Mouse (Mus musculus): ENCODE results near the gene Ankrd60. TPM values are rescaled to one million over a fixed set of nuclear protein-coding genes. Genes with fewer than 3 reads are reported as not detected.
A peak's percentile ranks its signal among the peaks of the same experiment; 100 is the strongest.

Ankrd60 gene
- not detected in 2 replicates for total RNA-seq (2021)
- long read RNA-seq, experiment 1 = 0 reads
- long read RNA-seq, experiment 2 = 0 reads

DNA sequence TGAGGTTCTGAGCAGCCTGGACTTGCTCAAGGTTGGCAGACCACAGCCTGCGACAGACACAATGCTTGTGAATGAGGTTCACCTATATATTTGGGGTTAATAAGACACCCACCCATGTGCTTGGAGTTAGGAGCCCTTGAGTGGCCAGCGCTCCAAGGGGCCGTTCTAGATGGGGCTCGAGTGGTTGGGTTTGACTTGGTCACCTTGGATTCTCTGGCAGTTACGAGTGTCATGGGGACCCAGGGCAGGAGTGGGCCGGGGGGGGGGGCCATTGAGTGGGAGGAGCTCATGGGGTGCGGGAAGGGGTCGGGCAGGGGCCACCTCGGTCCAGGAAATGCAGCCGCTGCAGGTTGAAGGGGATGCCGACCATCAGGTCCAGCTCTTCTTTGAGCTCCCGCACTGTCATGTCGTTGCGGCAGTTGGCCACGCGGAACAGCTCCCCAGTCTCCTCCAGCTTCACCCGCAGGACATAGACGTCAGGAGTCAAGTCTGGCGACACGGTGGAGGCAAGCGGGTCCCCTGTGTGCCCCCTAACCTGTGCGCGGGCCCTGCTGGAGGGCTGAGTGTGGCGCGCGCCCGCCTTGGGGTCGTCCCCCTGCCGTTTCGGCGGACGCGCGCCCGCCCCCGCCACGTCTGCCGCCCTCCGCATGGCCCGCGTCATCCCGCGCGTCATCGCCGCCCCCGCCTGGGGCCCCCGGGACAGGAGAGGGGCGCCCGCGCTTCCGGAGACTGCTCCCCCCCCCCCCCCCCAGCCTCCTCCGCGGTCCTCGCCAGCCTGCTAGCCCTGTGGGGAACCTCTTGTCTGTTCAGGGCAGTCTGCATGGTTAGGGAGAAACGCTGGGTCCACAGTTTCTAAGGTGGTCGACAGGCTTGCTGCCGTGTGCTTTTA is at the start of gene Ankrd60:
Ankrd60 (minus strand) TSS at position 697 of the 889 bp plus-strand sequence.
- DNase-seq = peak; percentile 60

DNA sequence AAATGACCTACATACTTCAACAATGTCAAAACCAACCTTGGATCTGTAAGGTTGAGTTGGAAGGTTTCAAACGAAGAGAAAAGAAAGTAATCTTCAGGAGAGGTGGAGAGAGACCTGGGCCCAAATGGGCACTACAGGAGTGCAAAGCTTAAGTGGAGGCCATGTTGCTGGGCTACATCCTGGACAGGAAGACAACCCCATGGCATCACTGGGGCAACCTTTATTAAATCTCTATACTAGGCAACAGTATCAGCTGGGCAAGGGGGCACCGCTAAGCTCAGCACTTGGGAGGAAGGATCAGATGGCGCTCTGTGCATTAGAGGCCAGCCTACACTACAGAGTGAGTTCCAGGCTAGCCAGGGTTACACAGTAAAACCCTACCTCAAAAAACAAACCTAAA is 47.6 kb upstream of the Ankrd60 start:
- no peak for DNase-seq

DNA sequence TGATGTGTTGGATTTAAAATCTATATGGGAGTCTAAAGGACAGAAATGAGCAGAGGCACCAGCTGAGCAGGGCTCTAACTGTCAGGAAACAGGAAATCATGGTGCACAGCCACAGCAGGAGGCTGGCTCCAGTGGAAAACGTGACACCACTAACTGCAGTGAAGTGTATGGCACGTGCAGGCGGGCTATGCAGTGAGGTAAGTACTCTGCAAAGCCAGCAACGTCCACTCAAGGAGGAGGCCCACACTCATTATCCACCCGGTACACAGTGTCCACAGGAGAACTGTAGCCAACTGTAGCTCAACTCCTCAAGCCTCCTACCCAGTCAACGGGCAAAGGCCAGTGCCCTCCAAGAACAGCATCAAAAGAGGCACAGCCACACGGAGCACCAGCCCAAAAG is 46.5 kb upstream of the Ankrd60 start:
- no peak for DNase-seq

DNA sequence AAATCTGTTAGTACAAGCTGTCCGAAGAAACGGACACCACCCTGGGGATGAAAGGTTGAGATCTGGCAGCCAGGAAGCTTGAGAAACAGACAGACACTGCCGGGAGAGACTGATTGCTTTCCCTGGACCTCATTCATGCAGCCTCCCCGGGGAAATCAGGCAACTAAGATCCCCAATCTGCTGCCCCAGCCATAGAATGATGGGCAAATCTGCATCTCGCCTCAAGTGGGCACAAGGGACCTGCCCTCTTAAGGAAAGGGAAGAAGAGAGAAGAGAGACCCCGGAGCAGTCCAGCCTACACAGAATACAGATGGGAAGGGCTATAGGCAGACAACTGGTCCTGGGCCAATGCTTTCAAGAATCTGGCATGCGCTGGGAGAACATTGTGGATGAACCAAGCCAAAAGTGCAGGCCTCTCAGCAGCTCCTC is 44.0 kb upstream of the Ankrd60 start:
- DNase-seq = peak; percentile 39

DNA sequence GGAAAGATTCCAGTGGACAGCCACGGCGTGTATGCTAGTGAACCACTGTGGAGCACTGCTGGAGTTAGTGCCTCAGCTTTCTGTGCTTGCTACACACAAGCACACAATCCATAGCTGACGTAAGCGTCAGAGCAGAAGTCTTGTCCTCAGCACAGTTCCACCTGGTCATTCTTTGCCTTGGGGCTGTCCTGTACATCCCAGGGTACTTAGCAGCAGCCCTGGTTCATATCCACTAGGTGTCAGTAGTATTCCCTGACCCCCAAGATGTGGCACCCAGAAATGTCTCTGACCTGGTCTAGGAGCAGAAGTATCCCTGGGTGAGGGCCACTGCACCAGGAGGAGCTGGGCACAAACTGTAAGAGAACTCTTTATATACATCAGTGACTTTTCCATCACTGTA is 42.5 kb upstream of the Ankrd60 start:
- no peak for DNase-seq

DNA sequence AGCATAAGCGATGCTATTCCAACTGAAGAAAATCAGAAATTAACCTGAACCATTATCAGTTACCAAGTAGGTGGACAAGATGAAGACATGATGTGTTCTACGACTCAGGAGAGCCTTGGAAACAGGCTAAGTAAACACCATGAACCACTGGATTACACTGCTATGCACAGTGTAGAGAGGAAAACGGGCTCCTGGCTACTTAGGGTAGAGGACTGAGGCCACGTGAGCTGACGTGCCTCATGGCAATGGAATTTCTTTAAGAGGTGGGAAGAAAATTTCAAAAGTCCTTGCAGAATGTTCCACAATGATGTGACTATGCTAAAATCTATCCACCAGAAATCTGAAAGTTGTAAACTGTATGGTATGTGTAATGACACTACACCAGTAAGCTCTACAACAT is 41.0 kb upstream of the Ankrd60 start:
- no peak for DNase-seq

DNA sequence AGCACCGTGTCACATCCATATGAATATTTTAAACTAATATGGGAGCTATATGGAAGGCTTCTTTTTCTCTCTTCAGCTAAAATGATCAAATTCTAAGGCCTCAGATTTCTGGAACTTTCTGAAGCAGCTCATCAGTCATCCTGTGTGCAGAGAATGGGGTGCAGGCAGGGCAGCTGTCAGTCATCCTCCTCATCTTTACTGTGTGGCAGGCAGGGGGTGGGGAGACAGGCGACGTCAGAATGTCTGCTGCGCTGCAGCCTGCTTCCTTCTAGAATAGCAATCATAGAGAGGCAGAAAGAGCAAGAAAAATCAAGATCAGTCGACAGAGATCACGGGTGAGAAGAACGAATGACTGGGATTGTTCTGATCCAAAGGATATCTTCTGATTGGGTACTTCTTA is 38.0 kb upstream of the Ankrd60 start:
- DNase-seq = no peak

DNA sequence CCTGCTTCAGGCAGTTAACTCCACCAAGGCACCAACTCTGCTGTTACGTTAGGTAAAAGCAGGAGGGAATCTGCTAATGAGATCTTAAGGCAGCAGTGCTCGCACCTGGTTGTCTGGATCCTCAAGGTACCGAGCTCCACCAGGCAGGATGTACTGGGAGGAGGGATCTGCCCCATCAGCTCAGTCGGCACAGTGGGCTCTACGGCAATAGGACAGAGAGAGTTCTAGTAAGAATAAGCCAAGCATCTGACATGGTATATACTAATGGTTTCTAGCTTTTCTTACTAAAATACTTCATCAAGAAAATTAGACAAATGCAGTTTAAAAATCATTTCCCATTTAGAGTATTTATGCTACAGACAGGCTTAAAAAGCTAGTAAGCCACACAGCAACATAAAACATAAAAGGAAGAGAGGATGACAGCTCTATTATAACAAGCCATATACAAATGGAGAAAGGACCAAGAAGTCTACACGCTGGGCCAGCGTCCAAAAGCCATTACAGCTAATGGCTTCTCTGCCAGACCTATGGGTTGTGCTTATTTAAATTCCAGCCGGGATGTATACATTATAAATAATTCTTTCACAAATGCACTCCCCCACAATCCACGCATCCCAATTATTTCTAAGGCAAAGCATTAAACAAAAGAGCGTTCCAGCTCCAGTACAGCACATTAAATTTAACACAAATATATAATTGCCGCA is 37.4 kb upstream of the Ankrd60 start:
- DNase-seq = no peak

DNA sequence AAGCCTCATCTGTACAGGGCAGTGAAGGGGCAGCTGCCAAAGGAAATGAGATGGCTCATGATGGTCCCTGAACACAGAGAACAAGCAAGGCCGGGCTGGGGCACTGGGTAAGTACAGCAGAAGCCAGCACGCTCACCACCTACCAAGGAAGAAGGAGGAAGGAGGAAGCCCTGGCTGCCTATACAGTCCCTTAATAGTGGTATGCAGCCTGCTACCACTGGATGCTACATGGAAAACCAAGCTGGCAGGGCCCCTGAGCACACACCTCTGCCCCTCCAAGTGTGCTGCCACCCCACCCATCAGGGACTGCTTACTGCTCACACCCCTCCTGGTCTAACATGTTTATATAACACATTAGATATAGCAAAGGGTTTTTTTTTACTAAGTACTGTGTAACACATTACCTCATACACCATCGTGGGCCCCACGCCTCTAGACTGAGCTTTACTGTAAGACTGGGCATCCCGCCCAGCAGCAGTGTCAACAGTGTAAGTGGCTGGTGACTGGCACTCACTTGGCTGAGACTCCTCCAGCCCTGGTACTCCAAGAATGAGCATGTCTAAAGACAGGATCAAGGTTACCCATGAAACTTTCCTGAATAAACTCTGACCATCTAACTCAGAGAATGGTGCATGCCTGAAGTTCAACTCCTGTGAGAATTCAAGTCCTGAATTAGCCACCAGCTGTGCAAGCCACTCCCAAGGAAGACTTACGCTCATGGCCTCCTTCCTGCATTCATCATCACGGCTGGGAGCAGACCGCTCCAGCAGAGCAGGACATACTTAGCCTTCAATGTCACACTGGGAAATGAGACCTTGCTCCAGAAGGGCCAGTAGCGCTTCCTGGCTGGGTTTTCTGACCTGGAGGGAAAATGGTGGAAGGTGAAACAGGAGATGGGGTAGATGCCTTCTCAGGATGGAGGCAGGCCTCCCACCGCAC is 30.1 kb upstream of the Ankrd60 start:
- peak; percentile 80 for DNase-seq

DNA sequence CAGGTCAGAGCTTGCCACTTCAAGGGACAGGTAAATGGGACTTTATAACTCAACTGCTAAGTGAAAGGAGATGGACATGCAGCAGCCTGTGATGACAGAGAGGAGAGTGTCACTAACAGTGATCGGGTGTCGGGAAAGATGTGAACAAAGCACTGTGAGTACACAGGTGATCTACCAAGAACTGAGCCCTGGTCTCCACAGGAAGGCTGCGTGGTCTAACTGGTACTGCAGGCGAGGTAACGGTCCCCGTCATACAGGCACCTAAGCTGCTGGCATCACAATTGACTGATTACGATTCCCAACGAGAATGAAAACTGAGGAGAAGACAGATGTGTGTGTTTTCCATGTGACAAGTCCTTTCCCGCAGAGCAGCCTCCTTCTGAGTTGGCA is 28.2 kb upstream of the Ankrd60 start:
- DNase-seq = no peak

DNA sequence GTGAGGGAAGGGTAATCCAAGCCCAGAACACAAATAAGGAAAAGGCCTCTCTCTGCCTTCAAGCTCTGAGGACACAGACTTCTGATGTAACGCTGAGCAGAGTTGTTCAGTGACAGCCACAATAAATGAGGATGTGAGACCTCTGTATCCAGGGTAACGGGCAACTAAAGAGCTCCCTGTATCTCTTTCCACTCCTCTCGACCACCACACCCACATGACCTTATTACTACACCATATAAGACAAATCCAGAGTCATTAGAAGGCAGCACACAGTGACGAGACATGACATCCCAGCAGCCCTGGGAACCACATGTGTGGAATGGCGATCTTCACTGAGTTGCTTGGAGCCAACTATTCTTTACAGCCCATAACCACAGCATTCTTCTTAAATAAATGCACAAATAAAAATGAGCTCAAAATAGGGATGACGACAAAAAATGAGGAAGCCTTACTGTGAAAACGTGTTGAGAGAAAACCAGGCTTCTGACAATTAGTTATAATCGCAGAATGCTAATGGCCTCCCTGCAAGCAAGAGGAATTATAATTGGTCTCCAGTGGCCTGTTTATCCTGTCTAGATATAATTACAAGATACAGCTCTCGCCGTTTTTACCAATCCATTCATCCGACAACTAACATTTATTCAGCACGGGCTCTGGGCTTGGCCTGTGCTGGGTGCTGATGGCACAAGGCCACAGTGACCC is 27.7 kb upstream of the Ankrd60 start:
- no peak for DNase-seq

DNA sequence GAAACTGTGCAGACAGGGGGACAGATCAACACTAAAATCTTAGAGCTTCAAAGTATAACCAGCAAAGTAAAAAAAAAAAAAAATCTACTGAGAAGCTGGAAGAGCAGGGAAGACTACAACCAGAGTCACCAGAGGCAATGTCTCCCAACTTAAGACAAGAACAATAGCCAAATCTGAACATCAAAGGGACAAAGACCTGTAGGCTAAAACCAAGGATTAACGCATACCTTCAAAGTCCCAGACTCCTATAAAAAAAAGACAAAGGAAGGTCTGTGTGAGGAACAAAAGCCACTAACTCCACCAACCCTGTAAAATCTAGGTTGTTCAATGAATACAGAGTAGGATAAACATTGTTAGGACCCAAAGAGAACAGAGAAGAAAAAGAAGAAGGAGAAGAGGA is 23.7 kb upstream of the Ankrd60 start:
- DNase-seq = no peak

DNA sequence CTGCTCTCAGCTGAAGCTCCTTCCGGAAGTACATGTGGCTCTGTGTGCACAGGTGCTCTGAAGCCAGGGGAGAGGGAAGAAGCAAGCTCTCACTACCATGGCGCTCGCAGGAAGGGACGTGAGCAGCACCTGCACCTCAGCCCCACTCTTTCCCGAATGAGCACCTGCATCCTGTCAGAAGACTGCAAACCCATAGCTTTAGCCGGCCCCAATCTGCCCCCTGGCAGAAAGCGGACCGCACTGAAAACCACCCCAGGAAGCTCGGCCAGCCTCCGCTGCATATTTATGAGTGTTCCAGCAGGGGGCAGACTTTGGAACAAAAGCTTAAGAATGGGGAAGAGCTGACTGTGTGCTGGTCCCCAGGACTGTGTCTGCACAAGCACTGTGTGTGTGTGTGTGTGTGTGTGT is 17.2 kb upstream of the Ankrd60 start:
- DNase-seq = peak; percentile 28

DNA sequence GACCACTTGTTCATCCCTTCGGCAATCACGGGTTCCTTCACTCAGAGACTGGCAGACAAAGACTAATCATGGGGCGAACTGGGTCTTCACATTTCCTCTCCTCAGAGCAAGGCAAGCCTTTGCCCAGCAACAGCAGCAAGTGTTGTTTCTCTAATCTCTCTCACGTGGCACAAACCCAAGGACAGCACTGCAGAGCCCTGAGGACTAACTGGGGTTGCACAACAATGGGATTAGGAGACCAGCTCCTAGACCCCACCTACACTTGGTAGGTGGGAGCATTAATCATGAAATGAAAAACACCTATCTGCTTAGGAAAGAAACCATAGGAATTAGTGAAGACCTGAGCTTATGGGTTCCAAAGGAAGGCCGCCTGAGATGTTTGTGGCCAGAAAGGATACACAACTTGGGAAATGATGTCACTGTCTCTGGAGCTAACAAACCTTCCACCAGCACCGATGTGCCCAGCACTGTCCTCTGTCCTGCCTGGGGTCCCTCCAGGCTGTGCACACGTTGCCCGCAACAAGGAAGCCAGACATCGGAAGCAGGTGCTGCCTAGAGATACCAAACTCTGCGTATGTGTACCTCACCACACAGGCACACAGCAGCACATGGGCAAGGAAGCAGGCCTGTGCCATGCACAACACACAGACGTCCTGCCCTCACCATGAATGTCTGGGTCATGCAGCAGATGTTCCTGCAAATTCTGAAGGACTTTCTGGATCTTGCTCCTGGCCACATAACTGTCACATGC is 16.3 kb upstream of the Ankrd60 start:
- DNase-seq = peak; percentile 50

DNA sequence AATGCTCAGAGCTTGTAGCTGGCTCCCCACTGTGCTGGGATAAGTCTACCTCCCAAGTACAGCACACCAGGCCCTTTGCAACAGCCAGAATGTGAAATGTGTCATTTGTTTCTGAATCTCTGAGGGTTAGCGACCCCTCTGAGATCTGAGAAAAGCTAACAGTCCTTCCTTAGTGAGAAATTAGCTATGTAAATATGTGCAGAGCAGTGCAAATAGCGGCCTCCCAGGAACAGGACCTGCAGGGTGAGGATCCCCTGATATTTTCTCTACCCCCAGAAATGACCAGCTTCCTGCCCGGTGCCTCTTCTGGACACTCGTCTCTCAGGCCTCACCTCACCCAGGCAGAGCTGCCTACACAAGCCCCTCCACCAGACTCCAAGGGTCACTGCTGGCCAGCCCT is 15.7 kb upstream of the Ankrd60 start:
- no peak for DNase-seq

DNA sequence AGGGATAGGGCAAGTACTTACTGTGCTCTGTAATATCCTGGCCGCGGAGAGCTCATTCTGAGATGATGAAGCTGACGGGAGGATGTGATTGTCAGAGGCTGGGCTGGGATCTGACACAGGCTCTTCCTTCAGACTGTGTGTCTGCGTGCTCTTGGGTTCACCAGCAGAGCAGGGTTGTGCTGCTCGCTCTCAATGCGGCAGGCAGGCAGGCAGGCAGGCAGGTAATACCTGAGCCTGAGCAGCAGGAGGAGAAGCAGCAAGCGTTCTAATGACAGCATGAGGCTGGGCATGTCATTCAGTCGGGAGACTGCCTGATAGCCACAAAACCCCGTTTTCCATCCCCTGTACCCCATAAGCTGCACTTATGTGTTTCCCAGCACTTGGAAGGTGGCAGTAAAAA is 14.6 kb upstream of the Ankrd60 start:
- no peak for DNase-seq

DNA sequence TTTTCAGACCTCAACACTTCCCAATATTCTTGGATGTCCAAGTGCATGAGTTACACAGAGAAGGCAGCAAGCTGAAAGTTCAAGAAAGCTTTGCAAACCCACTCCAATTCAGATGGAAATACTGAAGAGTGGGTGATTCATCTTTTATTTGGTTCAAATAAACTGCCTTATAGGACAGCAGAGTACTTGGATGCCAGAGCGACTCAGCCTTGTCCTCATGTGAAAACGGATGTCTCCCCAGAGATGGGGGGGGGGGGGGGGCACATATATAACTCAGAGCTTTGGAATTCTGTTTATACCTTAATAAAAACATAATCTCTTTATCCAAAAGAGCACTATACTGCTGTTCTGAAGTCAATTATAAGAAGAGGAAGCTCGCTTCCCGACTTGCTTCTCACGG is 9.2 kb upstream of the Ankrd60 start:
- no peak for DNase-seq

DNA sequence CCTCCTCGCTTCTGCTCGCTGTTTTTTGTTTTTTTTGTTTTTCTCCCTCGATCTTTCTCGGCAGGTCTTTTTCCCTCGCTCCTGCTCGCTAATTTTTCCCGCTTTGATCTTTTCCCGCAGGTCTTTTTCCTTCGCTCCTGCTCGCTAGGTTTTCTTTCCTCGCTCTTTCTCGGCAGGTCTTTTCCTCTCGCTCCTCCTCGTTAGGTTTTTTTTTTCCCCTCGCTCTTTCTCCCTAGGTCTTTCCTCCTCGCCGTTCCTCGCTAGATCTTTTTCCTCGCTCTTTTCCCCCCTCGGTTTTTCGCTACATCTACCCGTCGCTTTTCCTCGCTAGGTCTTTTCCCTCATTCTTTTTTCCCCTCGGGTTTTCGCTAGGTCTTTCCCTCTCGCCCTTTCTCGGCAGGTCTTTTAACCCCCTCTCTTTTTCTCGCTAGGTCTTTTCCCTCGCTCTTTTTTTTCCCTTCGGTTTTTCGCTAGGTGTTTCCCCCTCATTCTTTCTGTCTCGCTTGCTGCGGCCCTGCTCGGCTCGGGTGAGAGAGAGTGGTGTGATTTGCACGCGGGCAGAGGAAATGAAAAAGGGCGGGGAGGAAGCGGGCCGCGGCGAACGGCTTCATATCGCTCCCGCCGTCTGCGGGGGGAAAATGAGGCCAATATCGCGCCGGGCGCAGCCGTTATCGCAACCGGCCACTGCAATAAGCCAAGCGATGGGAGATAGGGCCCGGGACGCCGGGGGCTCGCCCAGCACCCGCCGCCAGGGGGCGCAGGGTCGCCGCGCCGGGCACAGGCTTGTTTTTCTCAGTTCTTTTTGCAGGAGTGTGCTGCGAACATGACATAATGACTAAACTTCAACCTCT is 8.2 kb upstream of the Ankrd60 start:
- DNase-seq = peak; percentile 87

DNA sequence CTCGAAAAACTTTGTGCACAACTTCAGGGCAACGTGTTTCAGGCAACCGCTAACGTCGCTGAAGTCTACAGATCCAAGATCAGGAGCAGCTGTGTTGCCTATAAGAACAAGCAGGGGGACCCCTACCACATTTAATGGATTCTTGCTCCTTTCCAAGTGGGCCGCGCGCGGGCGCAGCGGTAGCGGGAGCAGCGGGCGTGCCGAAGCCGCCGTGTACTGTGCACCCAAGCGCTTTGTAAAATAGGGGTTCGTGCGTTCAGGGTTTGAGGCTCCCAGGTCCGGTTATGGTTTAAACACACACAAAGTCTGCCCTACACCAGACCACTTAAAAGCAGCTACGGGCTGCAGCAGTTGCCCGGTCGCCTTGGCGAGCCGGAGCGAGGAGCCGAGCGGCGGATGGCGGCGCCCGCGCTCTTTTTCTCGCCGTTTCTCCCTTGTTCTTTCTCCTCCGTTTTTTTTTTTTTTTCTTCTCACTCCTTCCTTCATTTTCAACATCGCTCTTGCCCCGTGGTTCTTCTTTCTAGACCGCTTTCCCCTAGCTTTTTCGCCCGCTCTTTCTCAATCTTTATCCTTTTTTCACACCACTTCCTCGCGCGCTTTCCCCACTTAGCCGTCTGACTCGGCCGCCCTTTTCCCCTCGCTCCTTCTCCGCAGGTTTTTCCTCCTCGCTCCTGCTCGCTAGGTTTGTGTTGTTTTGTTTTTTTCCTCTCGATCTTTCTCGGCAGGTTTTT is 7.4 kb upstream of the Ankrd60 start:
- DNase-seq = peak; percentile 24

All from adrenal gland, postnatal 14 days (tissue).